Mouse (Mus musculus) embryonic facial prominence, embryonic 13.5 days (tissue): ENCODE data around the gene Phf23. TPM values are rescaled to one million over a fixed set of nuclear protein-coding genes. Genes with fewer than 3 reads are reported as not detected.

Experiments
- ATAC-seq: fragments of 200-750 bp; cut with Nextera tagmentation; 2 replicates; pipeline ENCODE4 v1.8.0; 2017; ENCODE audit warnings: low read depth; ENCODE audit not compliant: insufficient number of reproducible peaks, insufficient read depth, low FRiP score, low TSS enrichment
- H3K27ac ChIP-seq: fragments of 300-500 bp; sonication (generic); 2 replicates; pipeline ENCODE4 v1.5.1; 2015; ENCODE audit warnings: moderate library complexity, mild to moderate bottlenecking, inconsistent platforms
- H3K27me3 ChIP-seq: fragments of 300-500 bp; sonication (generic); 2 replicates; pipeline ENCODE4 v1.6.1; 2015; ENCODE audit warnings: mild to moderate bottlenecking, inconsistent platforms
- H3K36me3 ChIP-seq: fragments of 300-500 bp; sonication (generic); 2 replicates; pipeline ENCODE4 v1.6.1; 2015; ENCODE audit warnings: mild to moderate bottlenecking, inconsistent platforms
- H3K4me1 ChIP-seq: fragments of 300-500 bp; sonication (generic); 2 replicates; pipeline ENCODE4 v1.6.1; 2015; ENCODE audit warnings: inconsistent platforms
- H3K4me2 ChIP-seq: fragments of 300-500 bp; sonication (generic); 2 replicates; pipeline ENCODE4 v1.6.1; 2015; ENCODE audit warnings: moderate library complexity, mild to moderate bottlenecking, inconsistent platforms
- H3K4me3 ChIP-seq: fragments of 300-500 bp; sonication (generic); 2 replicates; pipeline ENCODE4 v1.5.1; 2015; ENCODE audit warnings: mild to moderate bottlenecking, inconsistent platforms
- H3K9ac ChIP-seq: fragments of 300-500 bp; sonication (generic); 2 replicates; pipeline ENCODE4 v1.6.1; 2015; ENCODE audit warnings: mild to moderate bottlenecking, inconsistent platforms
- H3K9me3 ChIP-seq: fragments of 300-500 bp; sonication (generic); 2 replicates; pipeline ENCODE4 v1.6.1; 2016; ENCODE audit warnings: inconsistent platforms
- WGBS: fragments of 180-500 bp; shearing (Covaris S2); methylation state at CpG from one replicate; pipeline ENCODE4 v1.1.7; 2015; ENCODE audit warnings: mixed read lengths; 5-methylcytosine and 5-hydroxymethylcytosine counted together
- polyA plus RNA-seq: library from polyadenylated mRNA; unstranded; fragments of >200 nt; fragmentation: Nextera tagmentation; extraction: Ambion mirVana; gene quantifications from 2 replicates; pipeline ENCODE4 v1.2.1, GENCODE M21; 2015

The Phf23 gene
- polyA plus RNA-seq, 1 experiment from 2014 or later = 93.3 TPM

DNA sequence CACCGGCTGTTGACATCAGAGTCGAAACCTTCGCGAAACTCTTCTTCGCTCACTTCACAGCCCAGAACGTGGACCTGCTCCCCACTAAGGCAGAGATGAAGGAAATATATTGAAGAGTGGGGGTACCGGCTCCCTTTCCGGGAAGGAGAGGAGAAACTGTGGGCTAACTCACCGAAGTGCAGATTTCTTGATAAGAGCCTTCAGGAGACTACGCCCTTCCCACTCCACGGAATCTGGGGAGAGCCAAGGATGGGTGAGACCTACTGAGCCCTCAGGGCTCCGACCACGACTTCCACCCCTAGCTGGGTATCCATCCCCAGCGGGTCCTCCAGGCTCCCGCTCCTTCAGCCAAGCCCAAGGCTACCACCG is 15.8 kb upstream of the Phf23 start:
- no peaks in the 10 kb centered on the region for H3K27me3 ChIP-seq
- H3K4me1 ChIP-seq = peaks cover 29% of the 10 kb centered on the region
- peak overlapping the region; percentile 91 for H3K4me2 ChIP-seq
- H3K36me3 ChIP-seq = peaks cover 50% of the 10 kb centered on the region
- H3K9me3 ChIP-seq = no peaks in the 10 kb centered on the region
- peak overlapping the region; percentile 99 for H3K4me3 ChIP-seq
- peak overlapping the region; percentile 99 for H3K27ac ChIP-seq
- ATAC-seq = no peak
- H3K9ac ChIP-seq = peak overlapping the region; percentile 99
- 3% methylated on average over 16 of the region's 16 CpGs for WGBS

DNA sequence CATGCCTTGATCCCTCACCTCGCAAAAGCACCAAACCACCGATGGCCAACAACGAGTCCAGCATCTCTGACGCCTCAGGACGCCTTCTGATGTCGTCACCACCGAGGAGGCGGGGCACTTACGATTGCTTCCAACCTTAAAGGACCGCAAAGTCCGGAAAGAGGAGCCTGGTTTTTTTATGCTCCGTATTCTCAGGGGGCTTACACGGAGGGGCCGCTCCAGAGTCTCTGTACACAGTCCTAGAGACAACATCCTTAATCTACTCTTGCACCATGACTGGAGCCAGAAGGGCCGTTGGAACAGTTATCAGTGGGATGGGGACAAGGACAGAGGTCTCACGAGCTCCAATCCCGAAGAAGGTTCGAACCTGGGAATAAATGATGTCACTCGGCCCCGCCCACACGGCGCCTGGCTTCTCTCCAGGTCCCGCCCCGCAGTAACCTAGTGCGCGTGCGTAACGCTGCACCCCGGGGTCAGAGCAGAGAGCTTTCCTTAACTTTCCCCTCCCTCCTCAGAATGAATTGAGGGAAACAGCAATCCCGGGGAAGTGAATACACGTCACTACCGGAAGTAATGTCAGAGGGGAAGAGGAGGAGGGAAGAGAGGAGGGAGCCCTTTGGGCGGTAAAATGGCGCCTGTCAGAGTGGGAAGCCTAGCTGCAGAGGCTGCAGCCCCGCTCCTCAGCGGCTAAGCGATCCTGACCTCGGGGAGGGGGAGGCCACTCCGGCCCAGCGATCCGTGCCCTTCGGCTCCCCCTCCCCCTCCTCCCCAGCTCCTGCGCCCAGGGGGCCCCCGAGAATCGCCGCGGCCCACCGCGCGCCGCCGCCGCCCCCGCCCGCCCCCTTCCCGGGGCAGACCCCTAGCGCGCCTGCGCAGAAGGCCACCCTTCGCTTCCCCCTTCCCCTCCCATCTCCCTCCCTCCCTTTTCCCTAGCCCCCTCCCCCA is 15.1 kb upstream of the Phf23 start:
- peaks cover 29% of the 10 kb centered on the region for H3K4me1 ChIP-seq
- peak overlapping the region; percentile 99 for H3K9ac ChIP-seq
- H3K36me3 ChIP-seq = peaks cover 50% of the 10 kb centered on the region
- peak overlapping the region; percentile 99 for H3K4me3 ChIP-seq
- H3K9me3 ChIP-seq = no peaks in the 10 kb centered on the region
- peak overlapping the region; percentile 91 for H3K4me2 ChIP-seq
- no peaks in the 10 kb centered on the region for H3K27me3 ChIP-seq
- H3K27ac ChIP-seq = peak overlapping the region; percentile 99
- under 1% methylated on average over 51 of the region's 60 CpGs for WGBS
- peak; percentile 92 for ATAC-seq

DNA sequence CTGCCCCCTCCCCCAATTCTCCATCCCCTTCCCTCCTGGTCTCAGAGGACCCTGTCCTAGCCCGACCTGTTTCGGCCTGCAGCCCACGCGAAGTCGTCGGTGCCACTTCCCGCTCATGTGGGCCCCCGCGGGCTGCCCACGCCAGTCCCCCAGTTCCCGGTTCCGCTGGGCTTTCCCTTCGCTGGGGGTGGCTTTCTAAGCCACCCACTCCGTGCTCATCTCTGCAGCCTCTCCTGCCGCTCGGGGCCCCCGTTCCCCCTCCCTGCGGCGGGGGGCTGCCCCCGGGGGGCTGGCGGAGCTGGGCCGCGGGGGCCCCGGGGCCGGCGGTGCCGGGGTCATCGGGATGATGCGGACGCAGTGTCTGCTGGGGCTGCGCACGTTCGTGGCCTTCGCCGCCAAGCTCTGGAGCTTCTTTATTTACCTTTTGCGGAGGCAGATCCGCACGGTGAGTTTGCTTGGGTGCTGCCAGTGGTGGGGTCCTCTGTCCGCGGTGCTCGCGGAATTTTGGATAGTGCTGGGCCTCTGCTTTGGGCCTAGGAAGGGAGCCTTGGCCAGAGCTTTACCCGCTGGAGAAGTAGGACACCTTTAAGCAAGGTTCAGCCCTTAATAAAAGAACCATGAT is 14.3 kb upstream of the Phf23 start, which contains the start of gene Ctdnep1:
Ctdnep1 (plus strand) TSS at position 16 of the 622 bp plus-strand sequence.
- peaks cover 49% of the 10 kb centered on the region for H3K36me3 ChIP-seq
- ATAC-seq = no peak
- WGBS = under 1% methylated on average over 42 of the region's 43 CpGs

DNA sequence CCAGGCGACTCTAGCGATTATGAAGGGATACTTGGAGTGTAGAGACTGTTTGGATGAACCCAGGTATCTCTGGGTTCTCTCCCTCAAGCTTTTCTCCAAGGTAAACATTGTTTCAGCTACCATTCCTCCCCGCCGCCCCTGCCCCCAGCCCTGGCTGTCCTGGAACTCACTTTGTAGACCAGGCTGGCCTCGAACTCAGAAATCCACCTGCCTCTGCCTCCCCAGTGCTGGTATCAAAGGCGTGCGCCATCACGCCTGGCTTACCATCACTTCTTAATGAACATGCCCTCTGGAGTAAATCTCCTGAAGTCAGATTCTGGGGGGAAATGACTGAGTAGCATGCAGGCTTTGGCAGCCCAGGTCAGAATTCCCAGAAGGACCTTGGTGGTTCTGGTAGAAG is 13.4 kb upstream of the Phf23 start, which contains the start of gene Elp5:
Elp5 (minus strand) TSS at position 293 of the 400 bp plus-strand sequence.
- Histone ChIP-seq H3K27ac (peak within 1 kb of the TSS; percentile 99), H3K36me3 (peaks cover 49% of the 10 kb centered on the region), H3K9me3 (no peaks in the 10 kb centered on the region), H3K27me3 (no peaks in the 10 kb centered on the region), H3K4me2 (peak within 1 kb of the TSS; percentile 91), H3K4me1 (peaks cover 29% of the 10 kb centered on the region), H3K4me3 (peak within 1 kb of the TSS; percentile 99), H3K9ac (peak within 1 kb of the TSS; percentile 99)
- no peak for ATAC-seq
- WGBS = 62% methylated on average over 8 of the region's 8 CpGs

More for the DNA sequence above, 14.3 kb upstream of the Phf23 start, which contains the start of gene Ctdnep1:
- H3K9ac ChIP-seq = peak within 1 kb of the TSS; percentile 99
- peak within 1 kb of the TSS; percentile 91 for H3K4me2 ChIP-seq
- H3K4me1 ChIP-seq = peaks cover 29% of the 10 kb centered on the region
- H3K27me3 ChIP-seq = no peaks in the 10 kb centered on the region
- peak within 1 kb of the TSS; percentile 99 for H3K4me3 ChIP-seq
- H3K27ac ChIP-seq = peak within 1 kb of the TSS; percentile 99
- no peaks in the 10 kb centered on the region for H3K9me3 ChIP-seq

DNA sequence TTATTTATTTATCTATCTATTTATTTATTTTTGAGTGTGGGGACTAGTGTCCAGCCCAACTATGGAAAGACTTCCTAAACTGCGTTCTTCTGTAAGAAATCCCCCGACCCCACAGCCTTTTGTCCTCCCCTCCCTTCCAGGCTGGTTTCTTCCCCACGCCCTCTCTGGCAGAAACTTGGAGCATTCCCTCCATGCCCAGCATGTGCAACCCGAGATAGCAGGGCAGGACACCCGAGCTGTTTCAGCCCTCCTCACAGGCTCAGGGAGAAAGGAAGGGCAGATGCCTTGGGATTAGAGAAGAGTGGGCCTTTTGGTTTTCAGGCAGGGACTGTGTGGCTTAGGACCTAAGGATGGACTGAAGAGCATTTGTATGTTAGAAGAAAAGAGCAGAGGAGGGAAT is 12.7 kb upstream of the Phf23 start:
- Histone ChIP-seq H3K36me3 (peaks cover 51% of the 10 kb centered on the region), H3K4me1 (peaks cover 29% of the 10 kb centered on the region), H3K27me3 (no peaks in the 10 kb centered on the region), H3K9ac (peak overlapping the region; percentile 99), H3K27ac (peak overlapping the region; percentile 99; the same call in 1 of the 2 replicates), H3K9me3 (no peaks in the 10 kb centered on the region), H3K4me3 (peak overlapping the region; percentile 99), H3K4me2 (peak overlapping the region; percentile 91)
- ATAC-seq = no peak
- 24% methylated on average over 5 of the region's 5 CpGs for WGBS

DNA sequence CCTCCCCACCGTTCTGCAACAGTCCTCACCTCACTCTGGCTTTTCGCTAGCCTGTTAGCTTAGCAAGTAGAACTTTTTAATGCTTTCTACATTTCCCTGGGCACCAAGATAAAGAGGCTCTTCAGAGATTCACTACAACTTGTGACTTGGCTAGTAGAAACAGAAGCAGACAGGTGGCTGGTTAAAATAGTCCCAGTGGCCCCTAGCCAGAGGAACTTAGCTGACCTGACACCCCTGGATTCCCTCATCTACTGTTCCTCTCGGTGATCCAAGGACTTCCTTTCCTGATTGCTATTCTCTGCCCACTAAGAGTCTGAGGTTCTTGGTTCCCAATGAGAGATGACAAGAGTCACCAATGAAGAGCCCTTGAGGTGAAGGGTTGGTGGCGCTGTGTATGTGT is 12.2 kb upstream of the Phf23 start:
- Histone ChIP-seq H3K9ac (peak overlapping the region; percentile 99), H3K9me3 (no peaks in the 10 kb centered on the region), H3K4me3 (peak overlapping the region; percentile 99), H3K27me3 (no peaks in the 10 kb centered on the region), H3K4me2 (peak overlapping the region; percentile 91), H3K27ac (peak overlapping the region; percentile 99; the same call in 1 of the 2 replicates), H3K36me3 (peaks cover 52% of the 10 kb centered on the region), H3K4me1 (peaks cover 29% of the 10 kb centered on the region)
- WGBS = 81% methylated on average over 4 of the region's 4 CpGs
- ATAC-seq = no peak

DNA sequence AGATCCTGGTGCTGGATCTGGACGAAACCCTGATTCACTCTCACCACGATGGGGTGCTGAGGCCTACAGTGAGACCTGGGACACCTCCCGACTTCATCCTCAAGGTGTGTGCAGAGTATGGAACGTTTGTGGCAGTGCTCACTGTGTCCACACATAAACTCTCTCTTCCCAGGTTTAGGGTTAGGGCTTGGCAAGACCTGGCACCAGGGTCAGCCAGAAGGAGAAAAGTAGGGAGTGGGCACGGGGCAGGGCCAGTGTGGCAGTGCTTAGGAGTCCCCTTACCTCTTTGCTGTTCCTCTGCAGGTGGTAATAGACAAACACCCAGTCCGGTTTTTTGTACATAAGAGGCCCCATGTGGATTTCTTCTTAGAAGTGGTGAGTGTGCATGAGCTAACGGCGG is 11.1 kb upstream of the Phf23 start:
- 90% methylated on average over 8 of the region's 8 CpGs for WGBS
- Histone ChIP-seq H3K9me3 (no peaks in the 10 kb centered on the region), H3K4me3 (no peak overlapping the region), H3K9ac (no peak overlapping the region), H3K4me2 (no peak overlapping the region), H3K36me3 (peaks cover 59% of the 10 kb centered on the region), H3K27me3 (no peaks in the 10 kb centered on the region), H3K4me1 (peaks cover 24% of the 10 kb centered on the region), H3K27ac (no peak overlapping the region)
- ATAC-seq = no peak

DNA sequence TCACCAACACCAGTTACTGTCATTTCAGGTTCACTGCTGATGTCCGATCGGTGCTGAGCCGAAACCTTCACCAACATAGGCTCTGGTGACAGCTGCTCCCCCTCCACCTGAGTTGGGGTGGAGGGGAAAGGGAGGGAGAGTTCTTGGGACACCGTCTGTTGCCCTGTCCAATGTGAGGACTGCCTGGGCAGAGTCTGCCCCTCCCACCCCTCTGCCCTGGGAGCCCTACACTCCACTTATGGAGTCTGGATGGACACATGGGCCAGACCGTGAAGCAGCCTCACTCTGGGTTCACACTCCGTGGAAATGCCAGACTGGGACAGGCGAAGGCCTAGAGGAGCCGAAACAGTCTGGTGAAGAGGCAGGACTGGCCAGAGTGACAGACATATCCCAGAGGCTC is 5.6 kb upstream of the Phf23 start:
- Histone ChIP-seq H3K27me3 (no peaks in the 10 kb centered on the region), H3K4me3 (no peak overlapping the region), H3K4me2 (no peak overlapping the region), H3K4me1 (peaks cover 24% of the 10 kb centered on the region), H3K9me3 (no peaks in the 10 kb centered on the region), H3K36me3 (peaks cover 68% of the 10 kb centered on the region), H3K9ac (no peak overlapping the region), H3K27ac (peak overlapping the region; percentile 94; the same call in 1 of the 2 replicates)
- ATAC-seq = no peak
- 93% methylated on average over 8 of the region's 8 CpGs for WGBS

DNA sequence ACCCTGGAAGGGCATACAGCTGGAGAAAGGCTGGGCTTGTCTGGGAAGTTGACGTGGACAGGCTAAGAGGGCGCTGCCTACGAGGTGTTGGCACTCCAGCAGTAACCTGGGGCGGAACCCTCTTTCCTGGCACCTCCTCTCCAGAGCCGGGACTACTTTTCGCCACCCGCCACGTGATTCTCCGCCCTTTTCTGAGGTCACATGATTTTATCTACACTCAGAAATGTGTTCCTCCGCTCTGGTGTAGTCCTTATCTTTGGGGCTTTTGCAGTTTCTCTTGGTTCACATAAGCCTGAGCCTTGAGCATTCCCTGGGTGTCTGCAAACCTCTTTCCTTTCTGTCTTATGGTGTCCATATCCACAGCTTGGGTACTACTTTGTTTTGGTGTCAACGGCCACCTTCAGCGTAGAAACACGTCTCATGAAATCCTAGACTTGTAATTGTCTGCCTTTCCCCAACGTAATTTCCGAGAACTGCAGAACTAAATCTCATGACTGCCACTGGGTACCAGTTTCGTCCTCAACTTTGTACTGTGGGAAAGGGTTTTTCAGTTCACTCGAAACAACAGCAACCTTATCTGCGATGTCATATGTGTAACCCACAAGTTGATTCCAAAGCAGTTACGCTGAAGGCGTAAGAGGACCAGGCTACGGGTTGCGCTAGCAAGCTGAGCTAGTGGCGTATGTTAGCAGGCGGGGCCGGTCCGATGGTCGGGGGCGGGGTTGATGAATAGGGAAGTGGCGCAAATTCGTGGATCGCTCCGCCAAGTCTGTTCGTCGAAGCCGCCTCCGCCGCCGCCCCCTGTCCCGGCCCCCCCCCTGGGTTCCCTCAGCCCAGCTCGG is 4.5 kb upstream of the Phf23 start, which contains the start of gene Gabarap:
Gabarap (plus strand) TSS at position 294 of the 842 bp plus-strand sequence.
- Histone ChIP-seq H3K4me1 (peaks cover 24% of the 10 kb centered on the region), H3K9ac (peak within 1 kb of the TSS; percentile 85), H3K9me3 (no peaks in the 10 kb centered on the region), H3K27ac (peak within 1 kb of the TSS; percentile 94), H3K4me2 (peak within 1 kb of the TSS; percentile 74), H3K36me3 (peaks cover 59% of the 10 kb centered on the region), H3K27me3 (no peaks in the 10 kb centered on the region), H3K4me3 (peak within 1 kb of the TSS; percentile 84)
- peak; percentile 66 for ATAC-seq
- WGBS = under 1% methylated on average over 40 of the region's 40 CpGs

DNA sequence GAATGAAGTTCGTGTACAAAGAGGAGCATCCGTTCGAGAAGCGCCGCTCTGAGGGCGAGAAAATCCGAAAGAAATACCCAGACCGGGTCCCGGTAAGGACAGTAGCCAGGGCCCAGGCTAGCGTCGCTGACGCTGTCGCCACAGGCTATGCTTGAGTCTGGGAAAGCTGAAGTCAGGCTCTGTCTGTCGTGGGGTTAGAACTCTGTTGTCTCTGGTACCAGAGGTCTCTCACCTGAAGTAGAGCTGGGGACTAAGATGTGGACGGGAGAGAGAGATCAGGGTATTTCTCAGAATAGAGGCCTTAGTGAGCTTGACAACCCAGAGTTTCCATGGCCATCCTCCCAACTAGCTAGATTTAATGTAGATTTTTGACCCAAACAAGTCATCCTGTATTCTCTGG is 3.9 kb upstream of the Phf23 start:
- peak overlapping the region; percentile 85 for H3K9ac ChIP-seq
- peak overlapping the region; percentile 74 for H3K4me2 ChIP-seq
- H3K4me1 ChIP-seq = peaks cover 24% of the 10 kb centered on the region
- ATAC-seq = no peak
- peak overlapping the region; percentile 84 for H3K4me3 ChIP-seq
- H3K9me3 ChIP-seq = no peaks in the 10 kb centered on the region
- peak overlapping the region; percentile 94 for H3K27ac ChIP-seq
- H3K36me3 ChIP-seq = peaks cover 53% of the 10 kb centered on the region
- no peaks in the 10 kb centered on the region for H3K27me3 ChIP-seq
- WGBS = 0% methylated on average over 15 of the region's 15 CpGs

DNA sequence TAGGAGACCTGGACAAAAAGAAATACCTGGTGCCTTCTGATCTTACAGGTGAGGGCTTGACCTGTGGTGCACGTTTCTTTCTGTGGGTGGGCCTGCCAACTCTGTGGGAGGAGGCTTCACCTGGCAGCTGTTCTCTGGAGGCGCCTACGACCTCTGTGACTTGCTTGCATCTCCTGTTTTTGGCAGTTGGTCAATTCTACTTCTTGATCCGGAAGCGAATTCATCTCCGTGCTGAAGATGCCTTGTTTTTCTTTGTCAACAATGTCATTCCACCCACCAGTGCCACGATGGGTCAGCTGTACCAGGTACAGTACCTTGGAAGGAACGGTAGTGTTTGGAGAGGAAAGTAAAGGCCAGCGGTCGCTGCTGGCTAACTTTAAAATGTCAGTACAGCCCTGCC is 3.2 kb upstream of the Phf23 start:
- H3K36me3 ChIP-seq = peaks cover 46% of the 10 kb centered on the region
- peak overlapping the region; percentile 85 for H3K9ac ChIP-seq
- no peak for ATAC-seq
- no peaks in the 10 kb centered on the region for H3K9me3 ChIP-seq
- no peak overlapping the region for H3K27ac ChIP-seq
- H3K4me3 ChIP-seq = peak overlapping the region; percentile 84
- H3K27me3 ChIP-seq = no peaks in the 10 kb centered on the region
- H3K4me2 ChIP-seq = peak overlapping the region; percentile 74
- H3K4me1 ChIP-seq = peaks cover 26% of the 10 kb centered on the region
- 90% methylated on average over 10 of the region's 10 CpGs for WGBS
